Mouse (Mus musculus) limb, embryonic 15.5 days (tissue): ENCODE measurements around the gene Artn. TPM values are rescaled to one million over a fixed set of nuclear protein-coding genes. Genes with fewer than 3 reads are reported as not detected.
A peak's percentile ranks its signal among the peaks of the same experiment; 100 is the strongest.

Source experiments
- ATAC-seq: fragments of 200-750 bp; cut with Nextera tagmentation; 2 replicates; pipeline ENCODE4 v1.8.0; 2017; ENCODE audit warnings: low read depth, moderate TSS enrichment; ENCODE audit not compliant: insufficient number of reproducible peaks, low FRiP score, low TSS enrichment
- H3K27ac ChIP-seq: fragments of 300-500 bp; sonication (generic); 2 replicates; pipeline ENCODE4 v1.5.1; 2015; ENCODE audit warnings: moderate library complexity, mild to moderate bottlenecking, inconsistent platforms
- H3K27me3 ChIP-seq: fragments of 300-500 bp; sonication (generic); 2 replicates; pipeline ENCODE4 v1.6.1; 2015; ENCODE audit warnings: inconsistent platforms
- H3K36me3 ChIP-seq: fragments of 300-500 bp; sonication (generic); 2 replicates; pipeline ENCODE4 v1.6.1; 2015; ENCODE audit warnings: inconsistent platforms
- H3K4me1 ChIP-seq: fragments of 300-500 bp; sonication (generic); 2 replicates; pipeline ENCODE4 v1.6.1; 2015; ENCODE audit warnings: inconsistent platforms
- H3K4me2 ChIP-seq: fragments of 300-500 bp; sonication (generic); 2 replicates; pipeline ENCODE4 v1.6.1; 2015; ENCODE audit warnings: mild to moderate bottlenecking, inconsistent platforms
- H3K4me3 ChIP-seq: fragments of 300-500 bp; sonication (generic); 2 replicates; pipeline ENCODE4 v1.5.1; 2015; ENCODE audit warnings: mild to moderate bottlenecking, inconsistent platforms
- H3K9ac ChIP-seq: fragments of 300-500 bp; sonication (generic); 2 replicates; pipeline ENCODE4 v1.6.1; 2015; ENCODE audit warnings: inconsistent platforms
- H3K9me3 ChIP-seq: fragments of 300-500 bp; sonication (generic); 2 replicates; pipeline ENCODE4 v1.6.1; 2016; ENCODE audit warnings: inconsistent platforms
- WGBS: fragments of 180-500 bp; shearing (Covaris S2); methylation state at CpG from one replicate; pipeline ENCODE4 v1.1.7; 2015; 5-methylcytosine and 5-hydroxymethylcytosine counted together
- polyA plus RNA-seq: library from polyadenylated mRNA; unstranded; fragments of >200 nt; fragmentation: Nextera tagmentation; extraction: Ambion mirVana; gene quantifications from 2 replicates; pipeline ENCODE4 v1.2.1, GENCODE M21; 2015

Artn gene
- 5.4 and 5.7 TPM in 2 replicates for polyA plus RNA-seq

DNA sequence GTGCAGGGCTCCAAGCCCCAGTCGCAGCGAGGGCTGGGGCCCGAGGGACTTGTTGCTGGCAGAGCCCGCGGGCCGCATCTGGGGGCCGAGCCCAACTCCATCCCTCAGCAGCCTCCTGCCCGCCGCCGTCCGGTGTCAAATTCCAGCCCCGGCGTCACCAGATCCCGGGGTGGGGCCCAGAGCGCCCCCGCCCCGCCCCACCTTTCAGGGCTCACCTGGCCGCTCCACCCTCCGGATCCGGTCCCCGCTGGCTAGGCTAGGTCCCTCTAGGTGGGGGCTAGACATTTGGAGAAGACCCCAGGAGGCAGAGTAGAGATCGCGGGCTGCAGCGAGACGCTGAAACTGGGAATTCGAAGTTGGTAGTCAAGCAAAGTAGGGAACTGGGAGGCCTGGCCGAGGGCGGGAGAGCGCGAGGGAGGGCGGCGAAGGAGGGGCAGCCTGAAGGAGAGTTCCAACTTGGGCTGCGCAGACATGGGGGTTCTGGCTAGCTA is at the start of gene Artn:
Artn (minus strand) TSS at position 373 of the 491 bp plus-strand sequence.
- Histone ChIP-seq H3K9me3 (no peaks in the 10 kb centered on the region), H3K27ac (peak within 1 kb of the TSS; percentile 72), H3K4me1 (peaks cover 38% of the 10 kb centered on the region), H3K4me3 (peak within 1 kb of the TSS; percentile 48), H3K9ac (peak within 1 kb of the TSS; percentile 26; the same call in 1 of the 2 replicates), H3K4me2 (peak within 1 kb of the TSS; percentile 90), H3K36me3 (peaks cover 8% of the 10 kb centered on the region), H3K27me3 (peaks cover 36% of the 10 kb centered on the region)
- peak; percentile 48 for ATAC-seq
- under 1% methylated on average over 33 of the region's 33 CpGs for WGBS

DNA sequence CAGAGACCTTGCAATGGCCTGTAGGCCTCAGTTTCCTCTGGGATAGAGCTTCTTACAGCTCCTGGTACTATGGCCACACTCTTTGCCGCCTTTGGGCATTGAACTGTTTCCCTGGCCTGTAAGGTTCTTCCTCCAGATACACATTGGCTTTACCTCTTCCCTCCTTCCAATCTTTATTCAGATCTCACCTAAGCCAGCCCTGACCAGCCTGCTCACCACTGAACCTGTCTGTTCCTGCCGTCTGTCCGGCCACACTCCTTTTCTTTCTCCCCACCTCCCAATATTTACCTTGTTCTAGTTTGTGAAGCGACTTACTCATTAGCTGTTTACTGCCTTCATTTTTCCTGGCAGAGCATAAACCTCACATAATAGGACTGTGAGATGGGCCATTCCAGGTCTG is 49.6 kb upstream of the Artn start:
- WGBS, result 85% methylated on average over 4 of the region's 4 CpGs
- no peak overlapping the region for H3K4me2 ChIP-seq
- no peaks in the 10 kb centered on the region for H3K27me3 ChIP-seq
- H3K9me3 ChIP-seq, result no peaks in the 10 kb centered on the region
- no peak overlapping the region for H3K4me3 ChIP-seq
- no peak overlapping the region for H3K9ac ChIP-seq
- H3K36me3 ChIP-seq, result no peaks in the 10 kb centered on the region
- no peak for ATAC-seq
- no peak overlapping the region for H3K27ac ChIP-seq
- peaks cover 6% of the 10 kb centered on the region; the same call in 1 of the 2 replicates for H3K4me1 ChIP-seq

DNA sequence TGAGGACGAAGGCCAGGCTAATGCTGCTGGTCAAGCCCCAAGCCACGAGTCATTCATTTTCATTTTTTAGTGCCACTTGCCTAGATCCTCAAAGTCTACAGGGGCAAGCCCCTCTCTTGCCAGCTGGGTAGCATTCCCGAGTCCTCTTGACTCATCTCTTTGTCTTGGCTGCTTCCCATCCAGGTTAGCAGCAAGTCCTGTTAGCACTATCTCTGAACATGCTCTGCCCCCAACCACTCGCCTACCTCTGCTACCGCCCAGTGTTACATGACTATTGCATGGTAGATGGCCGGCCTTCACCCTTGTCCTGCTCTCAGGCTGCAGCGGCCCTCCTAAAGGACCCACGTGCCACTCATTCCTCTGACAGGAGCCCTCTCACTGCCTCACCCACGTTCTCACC is 48.7 kb upstream of the Artn start:
- no peaks in the 10 kb centered on the region for H3K9me3 ChIP-seq
- no peaks in the 10 kb centered on the region for H3K36me3 ChIP-seq
- ATAC-seq, result no peak
- H3K27ac ChIP-seq, result no peak overlapping the region
- H3K4me1 ChIP-seq, result peaks cover 6% of the 10 kb centered on the region; the same call in 1 of the 2 replicates
- H3K9ac ChIP-seq, result no peak overlapping the region
- WGBS, result 93% methylated on average over 9 of the region's 9 CpGs
- H3K27me3 ChIP-seq, result no peaks in the 10 kb centered on the region
- no peak overlapping the region for H3K4me2 ChIP-seq
- H3K4me3 ChIP-seq, result no peak overlapping the region

DNA sequence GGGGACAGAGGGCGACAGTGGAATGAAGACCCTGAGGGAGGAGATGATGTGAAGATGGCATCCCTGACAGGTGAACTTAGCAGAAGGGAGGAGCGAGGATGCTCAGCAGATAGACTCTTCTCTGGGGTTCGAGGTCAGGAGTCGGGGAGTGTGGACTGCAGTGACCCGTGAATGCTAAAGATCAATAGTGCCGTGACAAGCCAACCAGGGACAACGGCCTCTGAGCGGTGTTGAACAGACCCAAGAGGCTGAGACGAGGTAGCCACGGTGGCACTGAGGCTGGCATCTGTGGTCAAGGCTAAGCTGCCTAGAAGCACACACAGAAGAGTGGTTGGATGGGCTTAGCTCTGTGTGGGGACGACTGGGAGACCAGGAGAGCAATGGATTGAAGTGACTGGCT is 48.3 kb upstream of the Artn start:
- no peaks in the 10 kb centered on the region for H3K27me3 ChIP-seq
- H3K4me2 ChIP-seq, result no peak overlapping the region
- no peak overlapping the region for H3K4me3 ChIP-seq
- 89% methylated on average over 11 of the region's 11 CpGs for WGBS
- no peak overlapping the region for H3K27ac ChIP-seq
- no peaks in the 10 kb centered on the region for H3K9me3 ChIP-seq
- ATAC-seq, result no peak
- no peak overlapping the region for H3K9ac ChIP-seq
- H3K4me1 ChIP-seq, result peaks cover 7% of the 10 kb centered on the region; the same call in 1 of the 2 replicates
- H3K36me3 ChIP-seq, result no peaks in the 10 kb centered on the region

DNA sequence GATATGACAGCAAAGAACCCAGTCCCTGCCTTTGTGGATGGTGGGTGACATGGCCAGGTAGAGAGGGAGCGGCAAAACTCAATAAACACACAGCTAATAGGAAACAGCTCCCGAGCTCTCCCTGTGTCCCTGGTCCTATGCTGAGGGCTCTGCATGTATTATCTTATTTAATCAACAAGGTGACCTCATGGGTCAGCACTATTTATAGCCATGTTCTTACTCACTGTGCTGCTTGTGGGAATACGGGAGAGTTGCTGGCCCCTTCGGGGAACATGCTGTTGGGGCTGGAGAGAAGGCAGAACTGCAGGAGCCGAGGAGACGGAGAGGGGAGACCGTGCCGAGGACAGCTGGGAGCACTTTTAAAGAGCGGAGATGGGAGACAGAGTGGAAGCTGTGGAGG is 47.8 kb upstream of the Artn start:
- Histone ChIP-seq H3K36me3 (no peaks in the 10 kb centered on the region), H3K27ac (no peak overlapping the region), H3K9ac (no peak overlapping the region), H3K27me3 (no peaks in the 10 kb centered on the region), H3K4me3 (no peak overlapping the region), H3K4me1 (peaks cover 6% of the 10 kb centered on the region; the same call in 1 of the 2 replicates), H3K4me2 (no peak overlapping the region), H3K9me3 (no peaks in the 10 kb centered on the region)
- ATAC-seq, result no peak
- 57% methylated on average over 9 of the region's 9 CpGs for WGBS

DNA sequence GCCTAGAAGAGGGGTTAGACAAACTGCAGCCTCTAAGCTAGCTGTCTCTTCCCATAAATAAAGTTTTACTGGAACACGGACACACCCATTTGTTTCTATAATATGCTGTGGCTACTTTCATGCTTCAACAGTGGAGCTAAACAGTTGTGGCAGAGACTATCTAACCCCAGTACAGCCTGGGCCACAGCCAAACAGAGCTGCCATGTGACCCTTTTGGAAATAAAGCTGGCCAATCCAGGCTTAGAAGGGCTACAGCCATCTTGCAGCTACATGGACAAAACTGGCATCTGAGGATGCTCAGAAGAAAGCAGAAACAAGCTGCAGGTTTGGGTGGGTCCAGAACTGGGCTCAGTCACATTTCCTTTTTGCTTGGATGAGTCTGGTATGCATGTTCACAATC is 46.3 kb upstream of the Artn start:
- Histone ChIP-seq H3K36me3 (no peaks in the 10 kb centered on the region), H3K27me3 (no peaks in the 10 kb centered on the region), H3K4me2 (no peak overlapping the region), H3K9ac (no peak overlapping the region), H3K9me3 (no peaks in the 10 kb centered on the region), H3K4me3 (no peak overlapping the region), H3K27ac (no peak overlapping the region), H3K4me1 (peaks cover 6% of the 10 kb centered on the region; the same call in 1 of the 2 replicates)
- WGBS, result 67% methylated on average over 1 of the region's 1 CpGs
- ATAC-seq, result no peak

DNA sequence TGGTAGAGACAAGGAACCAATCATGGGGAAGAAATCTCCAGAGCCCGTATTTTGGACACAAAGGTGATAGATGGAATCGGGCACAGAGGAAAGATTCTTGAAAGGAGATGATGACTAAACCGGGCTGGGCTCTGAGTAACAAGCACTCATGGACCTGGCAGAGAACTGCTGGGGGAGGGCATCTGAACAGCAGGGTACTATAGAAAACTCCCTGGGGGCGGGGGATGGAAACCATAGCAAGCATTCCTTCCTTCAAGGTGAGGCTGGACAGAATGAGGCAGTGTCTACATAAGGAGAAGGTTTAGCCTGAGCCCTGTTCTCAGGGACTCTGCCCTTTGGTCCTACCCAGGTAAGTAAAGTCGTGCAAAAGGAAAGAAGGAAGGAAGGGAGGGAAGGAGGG is 45.2 kb upstream of the Artn start:
- no peak overlapping the region for H3K27ac ChIP-seq
- no peaks in the 10 kb centered on the region for H3K36me3 ChIP-seq
- H3K4me3 ChIP-seq, result no peak overlapping the region
- H3K9ac ChIP-seq, result no peak overlapping the region
- no peak overlapping the region for H3K4me2 ChIP-seq
- H3K4me1 ChIP-seq, result peaks cover 6% of the 10 kb centered on the region; the same call in 1 of the 2 replicates
- no peak for ATAC-seq
- no peaks in the 10 kb centered on the region for H3K27me3 ChIP-seq
- WGBS, result 75% methylated on average over 5 of the region's 5 CpGs
- no peaks in the 10 kb centered on the region for H3K9me3 ChIP-seq

DNA sequence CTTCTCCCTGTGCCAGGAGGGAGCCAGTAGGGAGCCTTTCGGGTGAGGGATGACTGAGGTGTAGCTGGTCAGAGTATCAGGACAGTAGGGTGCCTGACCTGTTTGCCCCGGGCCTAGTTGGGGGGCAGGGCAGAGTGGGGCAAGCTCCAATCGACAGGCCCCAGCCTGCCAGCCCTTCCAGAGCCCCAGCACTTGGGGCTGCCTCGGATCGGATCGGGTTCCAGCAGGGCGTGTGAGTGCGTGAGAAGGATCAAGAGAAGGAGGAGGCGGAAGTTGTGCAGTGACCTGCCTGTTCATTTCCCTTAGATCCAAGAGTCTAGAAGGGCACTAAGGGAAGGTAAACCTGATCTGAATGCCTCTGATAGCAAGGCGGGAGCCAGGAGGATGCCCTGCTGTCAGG is 43.4 kb upstream of the Artn start:
- no peak for ATAC-seq
- WGBS, result 39% methylated on average over 10 of the region's 10 CpGs
- H3K9ac ChIP-seq, result no peak overlapping the region

DNA sequence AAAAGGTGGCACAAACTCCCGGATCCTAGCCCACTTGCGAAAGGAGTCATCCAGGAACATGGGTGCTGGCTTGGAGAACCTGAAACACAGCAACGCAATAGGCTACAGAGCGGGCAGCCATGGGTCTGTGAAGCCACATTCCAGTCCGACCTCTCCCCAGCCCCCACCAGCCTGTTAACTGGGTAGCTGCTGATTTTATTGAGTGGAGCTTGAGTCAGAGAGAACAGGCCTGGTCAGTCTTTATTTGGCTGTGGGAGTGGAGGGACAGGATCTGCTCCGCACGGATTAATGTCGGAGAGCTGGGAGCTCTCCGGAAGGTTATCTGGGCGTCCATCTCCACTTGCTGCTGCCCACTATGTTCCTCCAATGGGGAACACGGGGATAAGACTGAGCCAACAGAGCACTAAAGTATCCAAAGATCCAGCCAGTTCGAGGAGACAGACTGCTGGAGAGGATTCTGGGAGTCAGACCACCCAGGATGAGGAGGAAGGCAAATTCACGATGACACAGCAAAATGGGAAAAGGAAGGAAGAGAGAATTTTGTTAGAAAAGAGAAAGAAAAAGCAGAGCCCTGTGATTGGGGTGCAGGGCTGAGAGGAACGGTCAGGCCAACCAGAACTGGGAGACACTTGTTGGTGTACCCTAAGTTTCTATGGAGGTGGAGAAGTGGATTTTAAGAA is 34.9 kb upstream of the Artn start:
- no peak overlapping the region for H3K9ac ChIP-seq
- H3K4me1 ChIP-seq, result peaks cover 13% of the 10 kb centered on the region; the same call in 1 of the 2 replicates
- no peak overlapping the region for H3K4me2 ChIP-seq
- H3K4me3 ChIP-seq, result no peak overlapping the region
- no peaks in the 10 kb centered on the region for H3K27me3 ChIP-seq
- H3K9me3 ChIP-seq, result no peaks in the 10 kb centered on the region
- 49% methylated on average over 14 of the region's 14 CpGs for WGBS
- no peak for ATAC-seq
- peaks cover 5% of the 10 kb centered on the region; the same call in 1 of the 2 replicates for H3K36me3 ChIP-seq
- no peak overlapping the region for H3K27ac ChIP-seq

More for the DNA sequence above, 43.4 kb upstream of the Artn start:
- Histone ChIP-seq H3K27ac (no peak overlapping the region), H3K4me2 (no peak overlapping the region), H3K4me3 (no peak overlapping the region), H3K27me3 (no peaks in the 10 kb centered on the region), H3K36me3 (no peaks in the 10 kb centered on the region), H3K4me1 (peaks cover 6% of the 10 kb centered on the region; the same call in 1 of the 2 replicates), H3K9me3 (no peaks in the 10 kb centered on the region)

DNA sequence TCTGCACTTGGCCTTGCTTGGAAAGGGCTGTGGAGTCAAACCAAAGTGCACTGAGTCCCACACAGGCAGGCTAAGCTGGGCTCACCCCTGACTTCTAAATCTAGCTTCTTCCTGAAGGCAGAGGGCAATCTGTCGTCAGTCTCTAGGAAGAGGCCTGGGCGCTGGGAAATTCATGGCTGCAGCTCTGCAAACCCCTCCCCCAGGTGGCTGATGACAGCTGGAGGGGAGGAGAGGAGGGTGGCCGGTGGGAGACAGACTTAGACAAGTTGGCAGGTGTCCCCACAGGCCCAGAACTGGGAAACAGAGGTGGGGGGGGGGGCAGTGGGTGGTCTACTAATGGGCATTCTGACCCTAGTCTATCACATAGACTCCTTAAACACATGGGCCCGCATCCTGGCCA is 27.9 kb upstream of the Artn start:
- no peak overlapping the region for H3K4me3 ChIP-seq
- H3K9me3 ChIP-seq, result no peaks in the 10 kb centered on the region; the same call in 1 of the 2 replicates
- H3K27ac ChIP-seq, result no peak overlapping the region
- no peak for ATAC-seq
- H3K4me1 ChIP-seq, result no peaks in the 10 kb centered on the region
- no peak overlapping the region for H3K4me2 ChIP-seq
- H3K9ac ChIP-seq, result no peak overlapping the region
- no peaks in the 10 kb centered on the region for H3K27me3 ChIP-seq
- peaks cover 39% of the 10 kb centered on the region for H3K36me3 ChIP-seq
- WGBS, result 45% methylated on average over 4 of the region's 4 CpGs

DNA sequence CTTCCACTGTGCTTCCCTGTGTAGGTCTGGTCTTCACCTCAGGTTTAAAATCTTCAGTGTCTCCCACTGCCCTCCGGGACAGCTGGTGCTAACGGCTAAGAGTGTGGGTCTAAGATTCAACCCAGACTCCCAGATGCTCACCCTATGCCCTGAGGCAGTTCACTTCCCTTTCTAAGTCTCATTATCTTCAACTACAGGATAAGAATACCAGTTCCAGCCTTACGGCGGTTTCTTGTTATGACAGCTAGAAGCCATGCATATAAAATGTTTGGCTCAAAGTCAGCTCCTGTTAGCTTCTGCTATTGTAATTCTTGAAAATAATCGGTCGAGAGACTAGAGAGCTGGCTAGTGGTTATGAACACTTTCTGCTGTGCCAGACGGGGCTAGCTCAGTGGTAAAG is 17.9 kb upstream of the Artn start:
- H3K9me3 ChIP-seq, result no peaks in the 10 kb centered on the region; the same call in 1 of the 2 replicates
- H3K27ac ChIP-seq, result peak overlapping the region; percentile 67
- no peaks in the 10 kb centered on the region for H3K27me3 ChIP-seq
- peaks cover 9% of the 10 kb centered on the region; the same call in 1 of the 2 replicates for H3K4me1 ChIP-seq
- no peak for ATAC-seq
- H3K4me2 ChIP-seq, result no peak overlapping the region
- WGBS, result 53% methylated on average over 7 of the region's 7 CpGs
- no peak overlapping the region for H3K9ac ChIP-seq
- peaks cover 8% of the 10 kb centered on the region for H3K36me3 ChIP-seq
- no peak overlapping the region for H3K4me3 ChIP-seq

DNA sequence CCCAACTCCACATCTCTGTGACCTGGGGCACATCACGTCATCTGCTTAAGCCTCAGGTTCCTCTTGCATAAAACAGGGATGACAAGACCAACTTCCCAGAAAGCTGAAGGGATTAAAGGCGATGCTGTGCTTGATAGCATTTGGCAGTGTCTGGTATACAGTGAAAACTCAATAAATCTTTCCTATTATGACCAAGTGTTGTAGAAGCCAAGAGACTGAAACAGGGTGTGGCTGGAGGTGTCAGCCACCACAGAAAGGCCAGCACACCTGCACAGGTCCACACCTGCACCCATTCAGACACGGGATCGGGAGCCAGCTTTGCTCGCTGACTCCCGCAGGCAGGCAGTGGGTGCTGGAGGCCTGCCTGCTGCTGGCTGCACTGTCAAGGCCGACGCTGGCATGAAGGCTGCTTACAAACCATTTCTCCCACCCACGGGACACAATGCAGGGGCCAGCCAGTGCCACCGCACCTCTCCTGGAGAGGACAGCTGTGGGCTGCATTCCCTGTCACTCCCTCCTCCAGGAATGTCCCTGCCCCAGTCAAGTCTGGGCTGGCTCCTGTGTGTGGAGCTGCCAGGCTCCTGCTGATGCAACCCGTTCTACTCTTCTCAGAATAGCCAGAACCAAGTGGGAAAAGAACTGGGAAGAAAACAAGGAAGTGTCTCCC is 17.2 kb upstream of the Artn start:
- Histone ChIP-seq H3K27me3 (no peaks in the 10 kb centered on the region), H3K4me1 (peaks cover 9% of the 10 kb centered on the region; the same call in 1 of the 2 replicates), H3K4me2 (no peak overlapping the region), H3K36me3 (peaks cover 5% of the 10 kb centered on the region), H3K9ac (no peak overlapping the region), H3K9me3 (no peaks in the 10 kb centered on the region), H3K4me3 (no peak overlapping the region), H3K27ac (peak overlapping the region; percentile 67)
- ATAC-seq, result peak; percentile 63; the same call in 1 of the 2 replicates
- 67% methylated on average over 11 of the region's 11 CpGs for WGBS
